Mouse (Mus musculus): Measurements from ENCODE around the gene Stau1.

GRCm38 (mm10) chr2:167001486-167001885 is 5.4 kb upstream of the Stau1 start:
- TF ChIP-seq POLR2A (IDR thresholded peaks at IDR 0.05; ENCODE audit: insufficient read depth, low read depth, low read length) (no peak), EP300 (IDR thresholded peaks at IDR 0.05; ENCODE audit: insufficient read depth, low read depth, low read length) (no peak)
